Mouse (Mus musculus): ENCODE measurements around the gene Gm37240. TPM values are rescaled to one million over a fixed set of nuclear protein-coding genes. Genes with fewer than 3 reads are reported as not detected.

Gene Gm37240
- polyA plus RNA-seq, 1 experiment from 2014 or later = 3.0 TPM

- Histone ChIP-seq H3K27ac (no peak overlapping the region), H3K36me3 (no peaks in the 10 kb centered on the region), H3K9me3 (no peaks in the 10 kb centered on the region), H3K4me3 (no peak overlapping the region), H3K4me1 (peaks cover 9% of the 10 kb centered on the region), H3K27me3 (ENCODE audit: insufficient read depth, poor library complexity, severe bottlenecking) (peaks cover 20% of the 10 kb centered on the region)
- no peak for DNase-seq (ENCODE audit: low spot score)
- WGBS = 78% methylated on average over 3 of the region's 3 CpGs
These were observed 1150.2 kb downstream of the Gm37240 start for GRCm38 (mm10) chr3:84737137-84737536.

- Histone ChIP-seq H3K9me3 (no peaks in the 10 kb centered on the region), H3K27ac (no peak overlapping the region), H3K4me3 (no peak overlapping the region), H3K27me3 (ENCODE audit: insufficient read depth, poor library complexity, severe bottlenecking) (peaks cover 23% of the 10 kb centered on the region), H3K4me1 (peaks cover 12% of the 10 kb centered on the region), H3K36me3 (no peaks in the 10 kb centered on the region)
- DNase-seq (ENCODE audit: low spot score) = no peak
- WGBS = 58% methylated on average over 10 of the region's 10 CpGs
These were observed 1151.6 kb downstream of the Gm37240 start for GRCm38 (mm10) chr3:84735716-84736115.

GRCm38 (mm10) chr3:84732516-84732915, 1154.8 kb downstream of the Gm37240 start:
- H3K27me3 ChIP-seq (ENCODE audit: insufficient read depth, poor library complexity, severe bottlenecking) = peaks cover 27% of the 10 kb centered on the region
- no peak overlapping the region for H3K27ac ChIP-seq
- no peaks in the 10 kb centered on the region for H3K36me3 ChIP-seq
- DNase-seq (ENCODE audit: low spot score) = no peak
- WGBS = 16% methylated on average over 6 of the region's 6 CpGs
- peak overlapping the region; percentile 57 for H3K4me3 ChIP-seq
- no peaks in the 10 kb centered on the region for H3K9me3 ChIP-seq
- H3K4me1 ChIP-seq = peaks cover 12% of the 10 kb centered on the region

GRCm38 (mm10) chr3:84732016-84732502, 1155.3 kb downstream of the Gm37240 start:
- Histone ChIP-seq H3K27ac (no peak overlapping the region), H3K4me1 (peaks cover 12% of the 10 kb centered on the region)

GRCm38 (mm10) chr3:84731403-84732015, 1155.8 kb downstream of the Gm37240 start:
- no peaks in the 10 kb centered on the region for H3K9me3 ChIP-seq
- H3K36me3 ChIP-seq = no peaks in the 10 kb centered on the region
- no peak overlapping the region for H3K27ac ChIP-seq
- peaks cover 12% of the 10 kb centered on the region for H3K4me1 ChIP-seq
- H3K27me3 ChIP-seq (ENCODE audit: insufficient read depth, poor library complexity, severe bottlenecking) = peaks cover 27% of the 10 kb centered on the region
- WGBS = 23% methylated on average over 9 of the region's 9 CpGs
- peak overlapping the region; percentile 57 for H3K4me3 ChIP-seq
- DNase-seq (ENCODE audit: low spot score) = no peak

More at GRCm38 (mm10) chr3:84732016-84732502, 1155.3 kb downstream of the Gm37240 start:
- DNase-seq (ENCODE audit: low spot score) = no peak
- Histone ChIP-seq H3K9me3 (no peaks in the 10 kb centered on the region), H3K36me3 (no peaks in the 10 kb centered on the region), H3K27me3 (ENCODE audit: insufficient read depth, poor library complexity, severe bottlenecking) (peaks cover 27% of the 10 kb centered on the region), H3K4me3 (peak overlapping the region; percentile 57)
- WGBS = 7% methylated on average over 20 of the region's 20 CpGs

GRCm38 (mm10) chr3:84731003-84731402, 1156.3 kb downstream of the Gm37240 start:
- Histone ChIP-seq H3K4me1 (peaks cover 12% of the 10 kb centered on the region), H3K36me3 (no peaks in the 10 kb centered on the region), H3K27me3 (ENCODE audit: insufficient read depth, poor library complexity, severe bottlenecking) (peaks cover 27% of the 10 kb centered on the region), H3K27ac (no peak overlapping the region), H3K4me3 (no peak overlapping the region), H3K9me3 (no peaks in the 10 kb centered on the region)
- no peak for DNase-seq (ENCODE audit: low spot score)
- 36% methylated on average over 5 of the region's 5 CpGs for WGBS

GRCm38 (mm10) chr3:84729806-84730205, 1157.5 kb downstream of the Gm37240 start:
- Histone ChIP-seq H3K9me3 (no peaks in the 10 kb centered on the region), H3K27ac (no peak overlapping the region), H3K36me3 (no peaks in the 10 kb centered on the region), H3K4me1 (peaks cover 12% of the 10 kb centered on the region), H3K4me3 (no peak overlapping the region), H3K27me3 (ENCODE audit: insufficient read depth, poor library complexity, severe bottlenecking) (peaks cover 25% of the 10 kb centered on the region)
- no peak for DNase-seq (ENCODE audit: low spot score)
- WGBS = 80% methylated on average over 6 of the region's 6 CpGs

GRCm38 (mm10) chr3:84723996-84724395, 1163.3 kb downstream of the Gm37240 start:
- no peaks in the 10 kb centered on the region for H3K9me3 ChIP-seq
- H3K27ac ChIP-seq = no peak overlapping the region
- no peak overlapping the region for H3K4me3 ChIP-seq
- no peaks in the 10 kb centered on the region for H3K36me3 ChIP-seq
- H3K4me1 ChIP-seq = peaks cover 8% of the 10 kb centered on the region
- WGBS = 33% methylated on average over 5 of the region's 5 CpGs
- no peak for DNase-seq (ENCODE audit: low spot score)
- no peaks in the 10 kb centered on the region for H3K27me3 ChIP-seq (ENCODE audit: insufficient read depth, poor library complexity, severe bottlenecking)

GRCm38 (mm10) chr3:84722680-84723079, 1164.6 kb downstream of the Gm37240 start:
- H3K4me3 ChIP-seq = no peak overlapping the region
- no peak overlapping the region for H3K27ac ChIP-seq
- H3K36me3 ChIP-seq = no peaks in the 10 kb centered on the region
- no peaks in the 10 kb centered on the region for H3K27me3 ChIP-seq (ENCODE audit: insufficient read depth, poor library complexity, severe bottlenecking)
- no peak for DNase-seq (ENCODE audit: low spot score)
- H3K4me1 ChIP-seq = peaks cover 8% of the 10 kb centered on the region
- no peaks in the 10 kb centered on the region for H3K9me3 ChIP-seq
- WGBS = 90% methylated on average over 4 of the region's 4 CpGs

GRCm38 (mm10) chr3:84715073-84715768, 1172.1 kb downstream of the Gm37240 start:
- Histone ChIP-seq H3K4me3 (no peak overlapping the region), H3K9me3 (0 out of 2 replicates have a peak, but pooled peaks cover 6% of the 10 kb centered on the region), H3K4me1 (no peaks in the 10 kb centered on the region), H3K36me3 (no peaks in the 10 kb centered on the region), H3K27me3 (ENCODE audit: insufficient read depth, poor library complexity, severe bottlenecking) (no peaks in the 10 kb centered on the region), H3K27ac (no peak overlapping the region)
- DNase-seq (ENCODE audit: low spot score) = no peak
- WGBS = 86% methylated on average over 15 of the region's 15 CpGs

GRCm38 (mm10) chr3:84712941-84713340, 1174.4 kb downstream of the Gm37240 start:
- WGBS = 43% methylated on average over 2 of the region's 2 CpGs
- H3K36me3 ChIP-seq = no peaks in the 10 kb centered on the region
- DNase-seq (ENCODE audit: low spot score) = no peak
- no peak overlapping the region for H3K4me3 ChIP-seq
- peaks cover 7% of the 10 kb centered on the region; the same call in 1 of the 2 replicates for H3K4me1 ChIP-seq
- H3K9me3 ChIP-seq = 0 out of 2 replicates have a peak, but pooled peaks cover 6% of the 10 kb centered on the region
- H3K27ac ChIP-seq = no peak overlapping the region
- H3K27me3 ChIP-seq (ENCODE audit: insufficient read depth, poor library complexity, severe bottlenecking) = no peaks in the 10 kb centered on the region

- H3K27ac ChIP-seq = no peak overlapping the region
- 0 out of 2 replicates have a peak, but pooled peaks cover 5% of the 10 kb centered on the region for H3K9me3 ChIP-seq
- WGBS = 79% methylated on average over 4 of the region's 4 CpGs
- no peak overlapping the region for H3K4me3 ChIP-seq
- H3K27me3 ChIP-seq (ENCODE audit: insufficient read depth, poor library complexity, severe bottlenecking) = no peaks in the 10 kb centered on the region
- H3K4me1 ChIP-seq = peaks cover 7% of the 10 kb centered on the region; the same call in 1 of the 2 replicates
- no peaks in the 10 kb centered on the region for H3K36me3 ChIP-seq
- no peak for DNase-seq (ENCODE audit: low spot score)
These were observed 1176.6 kb downstream of the Gm37240 start for GRCm38 (mm10) chr3:84710723-84711122.

- Histone ChIP-seq H3K27ac (no peak overlapping the region), H3K4me1 (peaks cover 7% of the 10 kb centered on the region; the same call in 1 of the 2 replicates), H3K4me3 (no peak overlapping the region), H3K27me3 (ENCODE audit: insufficient read depth, poor library complexity, severe bottlenecking) (no peaks in the 10 kb centered on the region), H3K36me3 (no peaks in the 10 kb centered on the region), H3K9me3 (no peaks in the 10 kb centered on the region)
- DNase-seq (ENCODE audit: low spot score) = no peak
- WGBS = 89% methylated on average over 8 of the region's 8 CpGs
These were observed 1177.4 kb downstream of the Gm37240 start for GRCm38 (mm10) chr3:84709967-84710366.
